Mouse (Mus musculus): ENCODE data around the gene Rhobtb3. TPM values are rescaled to one million over a fixed set of nuclear protein-coding genes. Genes with fewer than 3 reads are reported as not detected.
"Not testable (repeated sequence)": the region's sequence is repeated elsewhere in the genome, so short reads cannot be mapped to it uniquely, and the experiment has no call there.

Gene Rhobtb3
- total RNA-seq, 2 experiments from 2014 or later, result 23.9 to 25.9 TPM

GRCm38 (mm10) chr13:75823201-75823600 lies 120.5 kb downstream of the Rhobtb3 start:
- intact Hi-C loops (cut with DNase I), result no loop called here
- no peak for DNase-seq

GRCm38 (mm10) chr13:75822366-75822765 lies 121.4 kb downstream of the Rhobtb3 start:
- DNase-seq; intact Hi-C loops (cut with DNase I): not testable (repeated sequence)

- DNase-seq, result no peak
- intact Hi-C loops (cut with DNase I), result no loop called here
These were observed 123.8 kb downstream of the Rhobtb3 start for GRCm38 (mm10) chr13:75819898-75820297.

Other genes starting within 250 kb of the Rhobtb3 start
- gene Ell2, start 237.2 kb downstream of the Rhobtb3 start, total RNA-seq (2021), result 10 to 100 TPM; 12.7 to 14.8 TPM
- gene Glrx, start 104.1 kb downstream of the Rhobtb3 start, total RNA-seq (2021), result 10 to 100 TPM; 63.7 TPM
- not detected for gene Spata9, start 23.2 kb upstream of the Rhobtb3 start, total RNA-seq (2021)
- 10 to 100 TPM in 1 of 2 experiments, 1 to 10 TPM in 1; 9.5 to 10.3 TPM for gene Rfesd, start 74.8 kb upstream of the Rhobtb3 start, total RNA-seq (2021)
- not detected for gene Gpr150, start 113.1 kb upstream of the Rhobtb3 start, total RNA-seq (2021)
- gene Arsk, start 154.7 kb upstream of the Rhobtb3 start, total RNA-seq (2021), result 1 to 10 TPM; 3.9 to 4.3 TPM
- gene Ttc37, start 154.8 kb upstream of the Rhobtb3 start, total RNA-seq (2021), result 10 to 100 TPM; 14.9 to 15.4 TPM